Mouse (Mus musculus) embryo, embryonic 11.5 days (tissue): ENCODE measurements around the gene Tbx3.

Experiments
- DNase-seq: peaks from one replicate; pipeline ENCODE4 v3.0.0-alpha.2; 2012; ENCODE audit warnings: low read depth, low spot score

Gene Tbx3

DNA sequence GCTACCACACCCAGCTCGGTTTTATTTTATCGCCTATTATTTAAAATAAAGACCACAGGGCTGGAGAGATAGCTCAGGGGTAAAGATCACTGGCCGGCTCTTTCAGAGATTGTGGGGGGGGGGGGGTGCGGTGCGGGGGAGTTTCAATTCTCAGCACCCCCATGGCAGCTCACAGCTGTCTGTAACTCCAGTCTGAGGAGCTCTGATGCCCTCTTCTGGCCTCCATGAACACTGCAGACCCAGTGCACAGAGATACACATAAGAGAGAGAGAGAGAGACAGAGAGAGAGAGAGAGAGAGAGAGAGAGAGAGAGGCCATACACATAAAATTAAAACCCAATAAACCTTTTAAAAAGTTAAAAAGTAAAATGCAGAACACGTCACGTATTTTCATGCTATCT lies 34.4 kb downstream of the Tbx3 start:
- DNase-seq: no peak

DNA sequence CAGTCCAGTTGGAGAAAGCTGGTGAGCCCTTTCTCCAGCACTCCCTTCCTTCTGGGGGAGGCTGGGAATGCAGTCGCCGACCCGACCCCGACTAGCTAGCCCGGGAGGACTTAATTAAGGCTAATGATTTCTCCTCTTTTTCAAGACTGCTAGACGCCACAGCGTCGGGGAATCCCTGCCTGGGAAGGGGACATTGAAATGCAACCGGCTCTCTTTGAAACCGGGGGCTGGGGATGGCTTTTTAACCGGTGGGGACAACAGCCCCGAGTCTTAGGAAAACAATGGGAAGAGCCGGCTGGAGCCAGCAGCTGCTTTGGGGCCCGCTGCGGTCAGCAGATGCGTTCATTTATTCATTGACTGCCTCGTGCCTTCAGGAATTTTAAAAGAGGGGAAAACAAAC lies 36.0 kb downstream of the Tbx3 start:
- no peak for DNase-seq

DNA sequence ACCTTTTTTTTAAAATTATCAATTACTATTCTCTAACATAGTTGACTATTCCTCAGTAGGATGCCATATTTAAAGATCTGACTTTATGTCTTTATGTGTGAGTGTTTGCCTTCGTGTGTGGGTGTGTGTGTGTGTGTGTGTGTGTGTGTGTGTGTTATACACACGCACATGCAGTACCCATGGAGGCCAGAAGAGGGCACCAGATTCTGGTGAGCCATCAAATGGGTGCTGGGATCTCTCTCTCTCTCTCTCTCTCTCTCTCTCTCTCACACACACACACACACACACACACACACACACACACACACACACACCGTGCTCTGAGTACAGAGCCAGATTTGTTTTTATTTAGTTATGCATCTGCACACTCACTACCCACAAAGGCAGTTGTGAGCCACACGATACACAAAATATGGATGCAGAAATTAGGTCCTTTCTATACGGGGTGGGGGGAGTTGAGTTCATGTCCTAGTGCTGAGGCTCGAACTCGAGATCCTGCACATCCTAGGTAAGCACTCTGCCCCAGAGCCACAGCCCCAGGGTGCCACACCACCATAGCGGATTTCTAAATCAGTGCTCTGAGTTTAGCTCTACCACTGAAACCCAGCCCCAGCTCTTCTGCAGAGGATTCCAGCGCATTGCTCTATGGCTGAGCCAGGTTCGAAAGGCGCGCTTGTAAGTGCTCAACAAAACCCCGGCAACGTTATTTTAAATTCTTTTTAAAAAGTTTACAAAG lies 38.5 kb downstream of the Tbx3 start:
- no peak for DNase-seq

DNA sequence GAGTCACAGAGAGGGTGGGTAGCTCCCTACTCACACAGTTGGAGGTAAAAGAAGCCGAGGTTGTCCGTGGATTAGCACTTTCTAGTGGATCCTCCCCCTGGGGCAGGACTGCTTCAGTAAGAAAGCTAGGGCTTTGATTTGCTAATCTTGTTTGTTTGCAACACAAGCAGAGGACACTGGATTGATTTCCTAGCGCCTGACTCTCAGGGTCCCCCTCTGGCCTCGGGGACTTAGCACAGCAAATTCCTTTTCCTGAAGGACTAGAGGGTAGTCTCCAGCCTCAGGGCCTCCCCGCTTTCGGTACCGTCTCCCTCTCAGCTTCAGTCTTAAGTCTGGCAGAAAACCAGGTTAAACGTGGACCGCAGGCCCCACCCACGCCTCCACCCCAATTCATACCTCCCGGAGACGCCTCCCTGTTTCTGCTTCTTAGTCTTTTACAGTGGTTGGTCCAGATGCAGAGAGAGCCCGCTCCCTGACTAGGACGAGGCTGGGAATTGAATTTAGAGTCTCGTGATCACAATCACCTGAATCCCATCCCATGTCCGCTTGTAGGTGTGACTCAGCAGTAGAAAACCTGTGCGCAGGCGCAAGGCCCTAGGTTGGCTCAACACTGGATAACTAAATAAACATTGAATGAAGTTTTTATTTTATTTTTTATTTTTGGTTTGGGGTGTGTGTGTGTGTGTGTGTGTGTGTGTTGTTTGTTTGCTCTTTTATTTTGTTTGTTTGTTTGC lies 39.5 kb downstream of the Tbx3 start:
- DNase-seq: no peak

DNA sequence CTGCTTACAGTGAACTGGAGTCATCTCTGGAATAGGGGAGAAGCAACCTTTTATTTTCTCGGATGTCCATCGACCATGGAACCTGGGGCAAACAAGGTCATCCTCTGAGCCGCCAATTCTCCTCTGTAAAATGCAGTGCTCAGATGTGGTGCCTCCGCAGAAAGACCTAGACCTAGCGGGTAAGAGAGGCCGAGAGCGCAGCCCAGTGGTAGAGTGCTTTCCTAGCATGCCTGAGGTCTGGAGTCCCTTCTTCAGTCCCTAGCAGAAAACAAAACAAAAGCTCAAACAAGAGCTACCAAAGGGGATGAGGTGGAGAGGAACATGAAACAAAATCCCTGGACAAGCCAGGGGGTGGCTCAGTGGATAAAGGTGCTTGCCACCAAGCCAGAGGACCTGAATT lies 40.3 kb downstream of the Tbx3 start:
- no peak for DNase-seq

DNA sequence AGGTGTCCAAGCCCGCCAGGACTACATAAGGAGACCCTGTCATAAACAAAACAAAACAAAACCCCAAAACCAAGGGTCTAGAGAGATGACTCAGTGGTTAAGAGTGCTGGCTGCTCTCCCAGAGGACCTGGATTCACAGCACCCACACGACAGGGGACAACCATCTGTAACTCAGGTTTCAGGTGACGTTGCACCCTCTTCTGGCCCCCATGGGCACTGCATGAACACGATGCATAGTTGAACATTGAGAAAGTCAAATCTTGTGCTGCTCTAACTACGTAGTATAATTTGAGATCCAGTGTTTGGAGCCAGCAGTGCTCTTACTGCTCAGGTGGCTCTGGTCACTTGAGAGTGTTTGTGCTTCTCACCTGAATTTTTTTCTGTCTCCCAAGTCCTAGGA lies 41.2 kb downstream of the Tbx3 start:
- DNase-seq: no peak

DNA sequence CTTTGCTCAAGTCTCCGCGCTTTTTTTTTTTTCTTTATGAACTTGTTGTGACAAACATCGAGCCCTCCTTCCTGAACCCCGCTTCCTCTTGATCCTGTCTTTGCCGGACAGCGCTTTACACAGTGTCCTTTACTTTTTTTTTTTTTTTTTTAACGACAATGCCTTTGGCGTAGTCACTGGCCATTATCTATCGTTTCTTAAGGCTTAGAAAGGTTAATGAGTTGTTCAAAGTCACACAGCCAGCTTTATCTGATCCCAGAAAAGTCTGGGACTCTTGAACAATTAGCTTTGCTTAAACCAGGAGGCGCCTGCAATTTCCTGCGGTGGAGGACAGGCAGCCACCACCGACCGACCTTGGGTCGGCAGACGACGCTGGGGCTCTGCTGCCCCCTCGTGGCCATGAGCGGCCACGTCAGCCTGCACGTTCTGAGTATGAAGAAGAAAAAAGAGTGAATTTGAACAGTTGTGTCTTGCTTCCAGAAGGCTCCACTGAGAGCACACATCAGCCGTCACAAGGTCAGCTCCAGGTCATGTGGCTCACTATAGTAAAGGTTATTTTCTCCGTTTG lies 42.3 kb downstream of the Tbx3 start:
- DNase-seq: peak; percentile 65

DNA sequence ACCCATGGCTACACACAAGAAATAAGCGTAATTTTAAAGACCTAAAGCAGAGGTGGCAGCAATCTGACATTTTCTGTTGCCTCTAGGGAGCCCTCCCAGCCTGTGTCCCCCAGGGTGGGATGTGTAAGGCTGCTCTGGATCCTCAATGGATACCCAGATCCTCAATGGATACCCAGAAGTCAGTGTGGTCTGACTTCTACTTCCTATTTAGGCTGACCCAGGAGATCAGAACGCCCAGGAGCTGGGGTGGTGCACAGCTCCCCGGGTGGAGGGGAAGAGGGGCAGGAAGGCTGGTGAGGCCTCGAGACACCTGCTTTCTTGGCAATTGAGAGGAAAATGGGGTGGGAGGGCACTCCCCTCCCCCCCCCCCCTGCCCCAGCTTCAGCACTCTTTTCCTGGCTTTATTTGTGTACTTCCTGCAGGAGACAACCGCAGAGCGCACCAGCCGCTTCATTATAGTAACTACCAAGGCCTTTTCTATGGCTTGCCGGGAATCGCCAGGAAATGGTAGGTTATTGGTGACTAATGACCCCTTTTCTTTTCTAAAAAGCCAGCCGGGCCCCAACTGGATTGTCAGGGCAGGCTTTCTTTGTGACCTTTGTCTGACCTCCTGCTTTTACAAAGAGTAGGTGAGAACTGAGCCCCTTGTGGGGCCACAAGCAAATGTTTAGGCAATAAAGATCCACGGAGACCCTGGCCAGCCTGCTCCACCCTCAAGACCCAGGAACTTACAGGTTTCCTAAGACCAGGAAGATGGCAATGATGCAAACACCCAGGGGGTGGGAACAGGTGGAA lies 50.2 kb downstream of the Tbx3 start:
- no peak for DNase-seq

DNA sequence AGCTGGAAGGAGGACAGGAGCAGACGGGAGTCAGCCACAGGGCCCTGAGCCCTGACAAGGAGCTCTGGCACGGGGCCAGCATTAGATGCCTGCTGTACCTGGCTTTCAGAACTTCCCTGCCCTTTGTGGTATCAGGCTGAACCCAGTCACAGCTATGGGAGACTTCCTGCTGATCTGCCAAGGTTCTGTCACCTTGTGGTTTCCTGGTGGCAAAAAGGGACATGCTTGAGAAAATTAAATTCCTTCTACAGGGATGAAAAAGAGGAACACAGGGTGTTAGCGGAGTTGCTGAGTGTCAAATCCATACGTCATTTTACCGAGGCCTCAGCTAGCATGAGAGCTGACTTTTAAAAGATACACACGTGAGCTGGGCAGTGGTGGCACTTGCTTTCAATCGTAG lies 62.5 kb downstream of the Tbx3 start:
- DNase-seq: no peak
